Mouse (Mus musculus) intestine, postnatal 0 days (tissue): ENCODE measurements around the gene Pgap2. TPM values are rescaled to one million over a fixed set of nuclear protein-coding genes. Genes with fewer than 3 reads are reported as not detected.

Source experiments
- ATAC-seq: fragments of 200-750 bp; cut with Nextera tagmentation; 2 replicates; pipeline ENCODE4 v1.8.0; 2017; ENCODE audit warnings: mild to moderate bottlenecking, moderate TSS enrichment, moderate library complexity
- H3K27ac ChIP-seq: fragments of 300-500 bp; sonication (generic); 2 replicates; pipeline ENCODE4 v1.5.1; 2014; ENCODE audit warnings: mild to moderate bottlenecking, low read depth, low read length, moderate library complexity
- H3K27me3 ChIP-seq: fragments of 300-500 bp; sonication (generic); replicated peaks from 2 replicates; pipeline ENCODE4 v1.6.1; 2014; ENCODE audit warnings: low read length, mixed read lengths; ENCODE audit not compliant: control insufficient read depth, insufficient read depth
- H3K36me3 ChIP-seq: fragments of 300-500 bp; sonication (generic); 2 replicates; pipeline ENCODE4 v1.6.1; 2014; ENCODE audit warnings: mild to moderate bottlenecking, moderate library complexity; ENCODE audit not compliant: control insufficient read depth, insufficient read depth
- H3K4me1 ChIP-seq: fragments of 300-500 bp; sonication (generic); replicated peaks from 2 replicates; pipeline ENCODE4 v1.6.1; 2014; ENCODE audit warnings: antibody characterized with exemption, low read length, mixed read lengths; ENCODE audit not compliant: control insufficient read depth, insufficient read depth
- H3K4me2 ChIP-seq: fragments of 300-500 bp; sonication (generic); replicated peaks from 2 replicates; pipeline ENCODE4 v1.6.1; 2014; ENCODE audit warnings: low read depth, mild to moderate bottlenecking, moderate library complexity
- H3K4me3 ChIP-seq: fragments of 300-500 bp; sonication (generic); 2 replicates; pipeline ENCODE4 v1.5.1; 2014; ENCODE audit warnings: low read depth, low read length
- H3K9ac ChIP-seq: fragments of 300-500 bp; sonication (generic); 2 replicates; pipeline ENCODE4 v1.6.1; 2014; ENCODE audit warnings: mild to moderate bottlenecking, low read depth, low read length
- H3K9me3 ChIP-seq: fragments of 300-500 bp; sonication (generic); 2 replicates; pipeline ENCODE4 v1.6.1; 2016; ENCODE audit warnings: mixed run types; ENCODE audit not compliant: control insufficient read depth
- CTCF ChIP-seq: sonication (generic); IDR thresholded peaks from 2 replicates; pipeline ENCODE4 v1.5.1; 2016; ENCODE audit warnings: low read depth, mild to moderate bottlenecking, control low read depth, antibody characterized with exemption, moderate library complexity
- WGBS: fragments of 180-500 bp; shearing (Covaris S2); extraction: QIAGEN DNeasy Blood & Tissue Kit; methylation state at CpG from one replicate; pipeline ENCODE4 v1.1.7; 2014; 5-methylcytosine and 5-hydroxymethylcytosine counted together
- polyA plus RNA-seq: library from polyadenylated mRNA; unstranded; fragments of >200 nt; fragmentation: Nextera tagmentation; extraction: Ambion mirVana; gene quantifications from 2 replicates; pipeline ENCODE4 v1.2.1, GENCODE M21; 2015

Gene Pgap2
- polyA plus RNA-seq, 1 experiment from 2014 or later = 35.0 TPM

GRCm38 (mm10) chr7:102238686-102239286 is 28.8 kb downstream of the Pgap2 start:
- ATAC-seq = no peak
- H3K36me3 ChIP-seq = peaks cover 53% of the 10 kb centered on the region
- no peak overlapping the region for H3K9ac ChIP-seq
- H3K4me2 ChIP-seq = no peak overlapping the region
- 82% methylated on average over 8 of the region's 8 CpGs for WGBS
- H3K27me3 ChIP-seq = no peaks in the 10 kb centered on the region
- H3K4me3 ChIP-seq = no peak overlapping the region
- no peaks in the 10 kb centered on the region for H3K9me3 ChIP-seq
- TF ChIP-seq CTCF = no peak
- peaks cover 7% of the 10 kb centered on the region; the same call in 1 of the 2 replicates for H3K4me1 ChIP-seq
- no peak overlapping the region for H3K27ac ChIP-seq

- ATAC-seq = no peak
- 90% methylated on average over 16 of the region's 16 CpGs for WGBS
- no peaks in the 10 kb centered on the region for H3K27me3 ChIP-seq
- H3K36me3 ChIP-seq = peaks cover 57% of the 10 kb centered on the region
- no peak overlapping the region for H3K4me2 ChIP-seq
- no peak overlapping the region for H3K9ac ChIP-seq
- H3K4me3 ChIP-seq = no peak overlapping the region
- H3K27ac ChIP-seq = no peak overlapping the region
- H3K4me1 ChIP-seq = peaks cover 10% of the 10 kb centered on the region
- no peak for TF ChIP-seq CTCF
- H3K9me3 ChIP-seq = no peaks in the 10 kb centered on the region
Observed at GRCm38 (mm10) chr7:102239591-102239990, 29.6 kb downstream of the Pgap2 start.

GRCm38 (mm10) chr7:102242371-102242770 is 32.4 kb downstream of the Pgap2 start:
- no peak for TF ChIP-seq CTCF

DNA sequence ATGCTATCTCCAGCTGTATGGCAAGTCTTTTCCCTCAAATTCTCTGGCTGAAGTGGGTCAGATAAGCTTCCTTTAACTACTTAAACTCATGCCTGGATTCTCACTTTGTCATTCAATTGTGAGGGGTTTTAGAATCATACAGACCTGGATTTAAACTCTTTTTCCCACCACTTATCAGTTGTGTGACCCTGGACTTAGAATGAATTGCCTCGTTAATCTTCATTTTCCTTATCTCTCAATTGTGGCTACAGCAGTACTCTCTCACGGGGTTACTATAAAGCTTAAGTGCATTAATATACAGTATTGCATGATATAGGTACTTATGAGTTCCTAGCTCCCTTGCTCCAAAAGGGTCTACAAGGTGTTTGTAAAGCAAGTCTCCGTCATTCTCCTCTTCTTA is 32.9 kb downstream of the Pgap2 start:
- Histone ChIP-seq H3K4me1 (peaks cover 38% of the 10 kb centered on the region), H3K36me3 (peaks cover 35% of the 10 kb centered on the region), H3K4me3 (no peak overlapping the region), H3K4me2 (no peak overlapping the region), H3K9me3 (no peaks in the 10 kb centered on the region), H3K27me3 (no peaks in the 10 kb centered on the region), H3K9ac (no peak overlapping the region), H3K27ac (peak overlapping the region; percentile 84; the same call in 1 of the 2 replicates)
- TF ChIP-seq CTCF = no peak
- WGBS = 45% methylated on average over 3 of the region's 3 CpGs
- ATAC-seq = no peak

More at GRCm38 (mm10) chr7:102242371-102242770, 32.4 kb downstream of the Pgap2 start:
- 63% methylated on average over 5 of the region's 5 CpGs for WGBS
- no peak overlapping the region for H3K4me2 ChIP-seq
- peaks cover 39% of the 10 kb centered on the region for H3K36me3 ChIP-seq
- no peaks in the 10 kb centered on the region for H3K27me3 ChIP-seq
- peaks cover 33% of the 10 kb centered on the region for H3K4me1 ChIP-seq
- H3K9ac ChIP-seq = no peak overlapping the region
- no peak for ATAC-seq
- no peak overlapping the region for H3K4me3 ChIP-seq
- no peak overlapping the region for H3K27ac ChIP-seq
- no peaks in the 10 kb centered on the region for H3K9me3 ChIP-seq

DNA sequence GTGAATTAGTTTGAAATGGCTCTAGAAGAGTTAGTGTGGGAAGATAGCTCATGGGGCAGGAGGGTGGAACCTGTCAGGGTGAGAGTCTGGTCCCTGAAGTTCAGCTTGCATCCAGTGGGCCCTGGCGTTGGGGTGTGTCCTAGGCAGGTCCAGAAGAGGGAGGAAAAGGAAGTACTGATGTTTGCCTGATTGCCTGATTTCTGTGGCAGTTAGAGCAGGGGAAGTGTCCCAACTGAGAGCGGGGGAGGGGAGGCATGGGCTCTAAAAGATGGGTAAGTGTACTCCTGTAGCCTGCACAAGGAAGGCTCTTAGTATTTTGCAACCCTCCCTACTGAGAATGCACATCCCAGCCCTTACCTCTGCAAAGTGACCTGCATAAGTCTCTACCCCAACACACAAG is 33.9 kb downstream of the Pgap2 start:
- no peaks in the 10 kb centered on the region for H3K9me3 ChIP-seq
- H3K27me3 ChIP-seq = no peaks in the 10 kb centered on the region
- no peak for TF ChIP-seq CTCF
- peak overlapping the region; percentile 84 for H3K27ac ChIP-seq
- no peak for ATAC-seq
- peaks cover 26% of the 10 kb centered on the region for H3K36me3 ChIP-seq
- peak overlapping the region; percentile 47; the same call in 1 of the 2 replicates for H3K4me2 ChIP-seq
- no peak overlapping the region for H3K9ac ChIP-seq
- H3K4me1 ChIP-seq = peaks cover 47% of the 10 kb centered on the region
- 45% methylated on average over 2 of the region's 2 CpGs for WGBS
- no peak overlapping the region for H3K4me3 ChIP-seq

DNA sequence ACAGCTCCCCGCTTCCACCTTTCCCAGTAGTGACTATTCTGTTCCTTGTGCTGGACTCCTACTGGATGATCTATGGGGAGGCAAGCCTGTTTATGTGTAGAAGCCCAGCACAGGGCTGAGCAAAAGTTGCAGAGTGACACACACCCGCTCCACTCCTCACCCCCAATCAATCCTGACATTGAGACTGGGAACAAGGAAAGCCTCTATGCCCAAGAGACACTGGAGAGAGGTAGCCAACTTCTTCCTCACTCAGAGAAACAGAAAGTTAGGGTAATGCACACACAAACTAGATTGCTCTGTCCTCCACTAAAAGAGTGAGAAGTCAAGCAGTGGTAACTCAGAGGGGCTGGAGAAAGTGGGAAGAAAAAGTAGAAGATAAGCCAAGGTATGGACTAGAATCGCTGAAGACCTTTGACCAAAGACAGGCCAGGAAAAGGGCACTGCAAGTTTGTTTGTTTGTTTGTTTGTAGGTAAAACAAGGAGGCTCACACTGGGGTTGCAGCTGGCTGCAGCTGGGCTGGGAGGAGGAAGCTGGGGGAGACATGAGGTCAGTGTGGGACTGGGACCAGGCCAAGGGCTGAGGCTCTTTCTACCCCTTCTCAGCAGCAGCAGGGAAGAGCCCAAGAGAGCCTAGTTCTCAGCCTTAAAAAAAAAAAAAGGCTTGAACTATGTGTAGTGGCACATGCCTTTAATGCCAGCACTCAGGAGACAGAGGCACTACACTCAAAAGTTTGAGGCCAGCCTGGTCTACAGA is 35.0 kb downstream of the Pgap2 start:
- Histone ChIP-seq H3K4me1 (peaks cover 48% of the 10 kb centered on the region), H3K27ac (peak overlapping the region; percentile 84), H3K27me3 (no peaks in the 10 kb centered on the region), H3K9ac (no peak overlapping the region), H3K4me3 (no peak overlapping the region), H3K9me3 (no peaks in the 10 kb centered on the region), H3K36me3 (peaks cover 16% of the 10 kb centered on the region), H3K4me2 (peak overlapping the region; percentile 88)
- no peak for ATAC-seq
- 53% methylated on average over 3 of the region's 3 CpGs for WGBS
- TF ChIP-seq CTCF = no peak
